Comparison of ENCODE assay signal across 9 mouse cellular contexts in genomic region chr4:131833971-131834609, GRCm38 (mm10). TPM values are rescaled to one million over a fixed set of nuclear protein-coding genes. Genes with fewer than 3 reads are reported as not detected.
DNase-seq lines count a peak whose midpoint lies in the region; ATAC-seq and TF ChIP-seq lines count a peak whose summit lies in the region.
"Had no signal": no experiment of that assay in that cellular context is flagged by ENCODE, and none has a peak within 500 bp of the region (broad histone marks: within the 10 kb centered on the region; RNA-seq: fewer than 3 reads in every experiment).

No protein-coding gene starts in this region.

- WGBS in forebrain, embryonic 10.5 days = 33% methylated on average over 9 of the region's 9 CpGs
- 29% methylated on average over 9 of the region's 9 CpGs for WGBS in forebrain, embryonic 12.5 days
- 27% methylated on average over 9 of the region's 9 CpGs for WGBS in limb, embryonic 11.5 days
- 27% methylated on average over 9 of the region's 9 CpGs for WGBS in limb, embryonic 10.5 days
- 23% methylated on average over 9 of the region's 9 CpGs for WGBS in embryonic facial prominence, embryonic 11.5 days
- WGBS in lung, adult 2 months = 40% methylated on average over 9 of the region's 9 CpGs

- peak; percentile 20; the same call in 1 of the 2 replicates for TF ChIP-seq CTCF in lung, adult 2 months (IDR thresholded peaks at IDR 0.05; ENCODE audit: insufficient read depth, low read length)

- no peaks in the 10 kb centered on the region for H3K36me3 ChIP-seq in forebrain, embryonic 10.5 days (replicated peaks)
- H3K36me3 ChIP-seq in forebrain, embryonic 12.5 days (replicated peaks) = no peaks in the 10 kb centered on the region
- no peaks in the 10 kb centered on the region for H3K36me3 ChIP-seq in limb, embryonic 11.5 days (ENCODE audit: control insufficient read depth, insufficient read depth, low read length)
- no peaks in the 10 kb centered on the region for H3K36me3 ChIP-seq in limb, embryonic 10.5 days
- H3K36me3 ChIP-seq in embryonic facial prominence, embryonic 11.5 days (replicated peaks; ENCODE audit: control insufficient read depth, insufficient read depth, low read depth, low read length) = no peaks in the 10 kb centered on the region
- H3K36me3 ChIP-seq: limb, embryonic 15.5 days had no signal

- TF ChIP-seq POLR2A in lung, adult 2 months (IDR thresholded peaks at IDR 0.05; ENCODE audit: borderline replicate concordance, extremely low read depth, low read depth, low read length) = no peak

- peaks cover 95% of the 10 kb centered on the region for H3K4me1 ChIP-seq in forebrain, embryonic 10.5 days
- H3K4me1 ChIP-seq in forebrain, embryonic 12.5 days = peaks cover 53% of the 10 kb centered on the region
- peaks cover 13% of the 10 kb centered on the region for H3K4me1 ChIP-seq in limb, embryonic 11.5 days (ENCODE audit: control insufficient read depth, insufficient read depth, low read length)
- peaks cover 54% of the 10 kb centered on the region for H3K4me1 ChIP-seq in limb, embryonic 10.5 days
- H3K4me1 ChIP-seq in embryonic facial prominence, embryonic 11.5 days (ENCODE audit: control insufficient read depth, insufficient read depth, low read length) = peaks cover 8% of the 10 kb centered on the region
- H3K4me1 ChIP-seq in lung, adult 2 months (ENCODE audit: control insufficient read depth, insufficient read depth, low read length) = peaks cover 6% of the 10 kb centered on the region

- no peak overlapping the region for H3K4me3 ChIP-seq in forebrain, embryonic 10.5 days
- no peak overlapping the region for H3K4me3 ChIP-seq in forebrain, embryonic 12.5 days (replicated peaks)
- H3K4me3 ChIP-seq in limb, embryonic 11.5 days (ENCODE audit: low read depth, low read length) = no peak overlapping the region
- no peak overlapping the region for H3K4me3 ChIP-seq in limb, embryonic 10.5 days
- no peak overlapping the region for H3K4me3 ChIP-seq in embryonic facial prominence, embryonic 11.5 days (ENCODE audit: low read depth, low read length)
- H3K4me3 ChIP-seq in lung, adult 2 months (replicated peaks; ENCODE audit: extremely low read depth, low read depth, low read length) = no peak overlapping the region
- H3K4me3 ChIP-seq: limb, embryonic 15.5 days had no signal

- no peak for DNase-seq in forebrain, embryonic 10.5 days (ENCODE audit: extremely low spot score, low spot score)
- peak; percentile 45 for DNase-seq in limb, embryonic 11.5 days (ENCODE audit: low spot score)
- no peak for DNase-seq in limb, embryonic 10.5 days (ENCODE audit: low spot score)
- DNase-seq in embryonic facial prominence, embryonic 11.5 days (ENCODE audit: low spot score) = peak; percentile 41
- no peak for DNase-seq in lung, adult 2 months
- DNase-seq in thymus, postnatal 36 days = no peak
- DNase-seq in ovary, postnatal 10 days (ENCODE audit: low spot score) = no peak

- peaks cover 44% of the 10 kb centered on the region for H3K27me3 ChIP-seq in forebrain, embryonic 10.5 days (ENCODE audit: poor library complexity, severe bottlenecking)
- peaks cover 32% of the 10 kb centered on the region for H3K27me3 ChIP-seq in forebrain, embryonic 12.5 days
- H3K27me3 ChIP-seq in limb, embryonic 11.5 days (ENCODE audit: control insufficient read depth, insufficient read depth, low read length) = peaks cover 3% of the 10 kb centered on the region; the same call in 1 of the 2 replicates
- H3K27me3 ChIP-seq in limb, embryonic 10.5 days (ENCODE audit: low read depth, poor library complexity, severe bottlenecking) = peaks cover 34% of the 10 kb centered on the region
- peaks cover 3% of the 10 kb centered on the region; the same call in 1 of the 2 replicates for H3K27me3 ChIP-seq in embryonic facial prominence, embryonic 11.5 days (ENCODE audit: control insufficient read depth, insufficient read depth, low read length)

- no peak for ATAC-seq in forebrain, embryonic 12.5 days (ENCODE audit: low FRiP score)
- no peak for ATAC-seq in limb, embryonic 11.5 days (ENCODE audit: insufficient number of reproducible peaks, low FRiP score, low TSS enrichment, low read depth)
- no peak for ATAC-seq in embryonic facial prominence, embryonic 11.5 days (replicated peaks; ENCODE audit: insufficient number of reproducible peaks, low FRiP score, low TSS enrichment, low read depth)

- H3K27ac ChIP-seq in forebrain, embryonic 10.5 days = peak overlapping the region; percentile 36; the same call in 1 of the 2 replicates
- no peak overlapping the region for H3K27ac ChIP-seq in forebrain, embryonic 12.5 days
- H3K27ac ChIP-seq in limb, embryonic 11.5 days (replicated peaks; ENCODE audit: low read depth, low read length) = no peak overlapping the region
- no peak overlapping the region for H3K27ac ChIP-seq in limb, embryonic 10.5 days
- no peak overlapping the region for H3K27ac ChIP-seq in embryonic facial prominence, embryonic 11.5 days (replicated peaks; ENCODE audit: low read depth, low read length)
- H3K27ac ChIP-seq: limb, embryonic 15.5 days had no signal

- no peaks in the 10 kb centered on the region for H3K9me3 ChIP-seq in forebrain, embryonic 10.5 days
- no peaks in the 10 kb centered on the region for H3K9me3 ChIP-seq in forebrain, embryonic 12.5 days
- no peaks in the 10 kb centered on the region for H3K9me3 ChIP-seq in limb, embryonic 11.5 days (ENCODE audit: control insufficient read depth, low read length)
- H3K9me3 ChIP-seq in limb, embryonic 10.5 days (replicated peaks) = no peaks in the 10 kb centered on the region
- H3K9me3 ChIP-seq in embryonic facial prominence, embryonic 11.5 days (replicated peaks; ENCODE audit: control insufficient read depth, low read length) = no peaks in the 10 kb centered on the region
- H3K9me3 ChIP-seq: limb, embryonic 15.5 days had no signal

- no peak overlapping the region for H3K9ac ChIP-seq in forebrain, embryonic 12.5 days
- H3K9ac ChIP-seq in limb, embryonic 11.5 days (ENCODE audit: low read length) = no peak overlapping the region
- no peak overlapping the region for H3K9ac ChIP-seq in embryonic facial prominence, embryonic 11.5 days (replicated peaks; ENCODE audit: low read length)
- H3K9ac ChIP-seq: limb, embryonic 15.5 days had no signal

- H3K4me2 ChIP-seq in forebrain, embryonic 12.5 days = no peak overlapping the region
- no peak overlapping the region for H3K4me2 ChIP-seq in limb, embryonic 11.5 days (ENCODE audit: low read depth, severe bottlenecking)
- no peak overlapping the region for H3K4me2 ChIP-seq in embryonic facial prominence, embryonic 11.5 days (ENCODE audit: low read depth, low read length)
- H3K4me2 ChIP-seq: limb, embryonic 15.5 days had no signal

RNA-seq across cellular contexts. Expression of gene Ptpru, which starts 4.0 kb away (rescaled TPM):
- polyA plus RNA-seq in forebrain, embryonic 10.5 days (2016; fragmentation: Nextera tagmentation; extraction: Ambion mirVana) = 26.5 and 27.0 TPM in 2 replicates
- polyA plus RNA-seq in forebrain, embryonic 12.5 days (2016; fragmentation: Nextera tagmentation; extraction: Ambion mirVana) = 47.1 and 57.7 TPM in 2 replicates
- polyA plus RNA-seq in limb, embryonic 11.5 days (2014; fragmentation: Nextera tagmentation; extraction: Ambion mirVana) = 12.5 and 13.3 TPM in 2 replicates
- polyA plus RNA-seq in limb, embryonic 10.5 days (2016; fragmentation: Nextera tagmentation; extraction: Ambion mirVana) = 10.7 and 16.0 TPM in 2 replicates
- 17.2 and 19.6 TPM in 2 replicates for polyA plus RNA-seq in embryonic facial prominence, embryonic 11.5 days (2014; fragmentation: Nextera tagmentation; extraction: Ambion mirVana)
- polyA plus RNA-seq in lung, adult 2 months (2012; rRNA removed) = 32.4 and 44.6 TPM in 2 replicates

RNA-seq across cellular contexts. Expression of gene Mecr, which starts 9.2 kb away (rescaled TPM):
- polyA plus RNA-seq in forebrain, embryonic 10.5 days (2016; fragmentation: Nextera tagmentation; extraction: Ambion mirVana) = 57.6 and 60.2 TPM in 2 replicates
- 40.4 and 41.7 TPM in 2 replicates for polyA plus RNA-seq in forebrain, embryonic 12.5 days (2016; fragmentation: Nextera tagmentation; extraction: Ambion mirVana)
- polyA plus RNA-seq in limb, embryonic 11.5 days (2014; fragmentation: Nextera tagmentation; extraction: Ambion mirVana) = 43.3 and 45.3 TPM in 2 replicates
- polyA plus RNA-seq in limb, embryonic 10.5 days (2016; fragmentation: Nextera tagmentation; extraction: Ambion mirVana) = 52.6 and 58.1 TPM in 2 replicates
- polyA plus RNA-seq in embryonic facial prominence, embryonic 11.5 days (2014; fragmentation: Nextera tagmentation; extraction: Ambion mirVana) = 39.9 and 42.5 TPM in 2 replicates
- polyA plus RNA-seq in lung, adult 2 months (2012; rRNA removed) = 13.4 and 22.7 TPM in 2 replicates

RNA-seq across cellular contexts. Expression of gene Srsf4, which starts 39.3 kb away (rescaled TPM):
- polyA plus RNA-seq in forebrain, embryonic 10.5 days (2016; fragmentation: Nextera tagmentation; extraction: Ambion mirVana) = 152 and 155 TPM in 2 replicates
- 193 and 199 TPM in 2 replicates for polyA plus RNA-seq in forebrain, embryonic 12.5 days (2016; fragmentation: Nextera tagmentation; extraction: Ambion mirVana)
- polyA plus RNA-seq in limb, embryonic 11.5 days (2014; fragmentation: Nextera tagmentation; extraction: Ambion mirVana) = 140 and 150 TPM in 2 replicates
- polyA plus RNA-seq in limb, embryonic 10.5 days (2016; fragmentation: Nextera tagmentation; extraction: Ambion mirVana) = 135 and 142 TPM in 2 replicates
- 119 and 131 TPM in 2 replicates for polyA plus RNA-seq in embryonic facial prominence, embryonic 11.5 days (2014; fragmentation: Nextera tagmentation; extraction: Ambion mirVana)
- 38.0 and 49.9 TPM in 2 replicates for polyA plus RNA-seq in lung, adult 2 months (2012; rRNA removed)

Comparison
In these comparisons a context has a peak if more than half of its experiments do, and no peak if none do; other contexts are left out.
1. DNase-seq: peak in limb, embryonic 11.5 days (single experiment) and embryonic facial prominence, embryonic 11.5 days (single experiment); none in forebrain, embryonic 10.5 days (single experiment), limb, embryonic 10.5 days (single experiment), lung, adult 2 months (single experiment), thymus, postnatal 36 days (0 of 2) and ovary, postnatal 10 days (single experiment).